Mouse (Mus musculus): Measurements from ENCODE around the gene Rps8. TPM values are rescaled to one million over a fixed set of nuclear protein-coding genes. Genes with fewer than 3 reads are reported as not detected.
A peak's percentile ranks its signal among the peaks of the same experiment; 100 is the strongest.

Rps8 gene
- total and polyA plus RNA-seq, 3 experiments, result 1,132 to 5,186 (median 1,156) TPM

- TF ChIP-seq GABPA (IDR thresholded peaks at IDR 0.05; ENCODE audit: low read depth, low read length), result no peak
- no peak for TF ChIP-seq TCF12 (IDR thresholded peaks at IDR 0.05; ENCODE audit: low read depth, low read length)
- TF ChIP-seq POLR2A (IDR thresholded peaks at IDR 0.05; ENCODE audit: control insufficient read depth in 1 of 2, insufficient read depth in 1 of 2, low read depth in 1 of 2, low read length in 2 of 2, poor library complexity in 1 of 2), result 0 out of 4 replicates have a peak, but pooled peaks of 1 of the 2 experiments have one; percentile 12
- TF ChIP-seq MEF2A (IDR thresholded peaks at IDR 0.05; ENCODE audit: extremely low read depth, insufficient replicate concordance, low read depth, low read length, poor library complexity, severe bottlenecking), result no peak
- TF ChIP-seq TBP (IDR thresholded peaks at IDR 0.05; ENCODE audit: low read depth, low read length), result no peak
- no peak for TF ChIP-seq ZNF384 (IDR thresholded peaks at IDR 0.05; ENCODE audit: low read depth, low read length)
- DNase-seq (ENCODE audit: low read depth, low spot score), result no peak
- peaks cover 0 to 18% of the 10 kb centered on the region in 2 experiments; a peak in 2 of 4 replicates for H3K4me1 ChIP-seq (ENCODE audit: control insufficient read depth in 1 of 2, insufficient read depth in 2 of 2, low read length in 2 of 2)
- H3K79me2 ChIP-seq (ENCODE audit: control insufficient read depth, insufficient read depth, low read length, poor library complexity), result peaks cover 19% of the 10 kb centered on the region
- no peaks in the 10 kb centered on the region for H3K9me3 ChIP-seq (replicated peaks; ENCODE audit: insufficient read depth, low read length)
- no peak overlapping the region for H3K27ac ChIP-seq (ENCODE audit: control insufficient read depth, low read depth, low read length)
- H3K36me3 ChIP-seq (ENCODE audit: control insufficient read depth in 1 of 2, insufficient read depth in 2 of 2, low read length in 2 of 2), result peaks cover 15 to 16% of the 10 kb centered on the region in 2 experiments
- no peaks in the 10 kb centered on the region for H3K27me3 ChIP-seq (ENCODE audit: control insufficient read depth in 1 of 2, insufficient read depth in 2 of 2, low read length in 2 of 2)
- H3K4me3 ChIP-seq (ENCODE audit: control insufficient read depth in 1 of 2, insufficient read depth in 1 of 2, low read depth in 2 of 2, low read length in 2 of 2), result no peak overlapping the region
- no peak overlapping the region for H3K9ac ChIP-seq (ENCODE audit: control insufficient read depth, low read depth, low read length, poor library complexity, severe bottlenecking)
These were observed 7.2 kb downstream of the Rps8 start for GRCm38 (mm10) chr4:117148815-117149214.

GRCm38 (mm10) chr4:117148047-117148713, 7.9 kb downstream of the Rps8 start:
- peaks cover 12% of the 10 kb centered on the region in 2 experiments for H3K36me3 ChIP-seq (ENCODE audit: control insufficient read depth in 1 of 2, insufficient read depth in 2 of 2, low read length in 2 of 2)
- DNase-seq (ENCODE audit: low read depth, low spot score), result peak; percentile 55
- no peak for TF ChIP-seq CHD2 (IDR thresholded peaks at IDR 0.05; ENCODE audit: low read length)
- no peak for TF ChIP-seq UBTF (IDR thresholded peaks at IDR 0.05; ENCODE audit: borderline replicate concordance, insufficient read depth, low read depth, low read length)
- peak in 1 of 2 experiments; percentile 35; a peak in 2 of 4 replicates for TF ChIP-seq POLR2A (IDR thresholded peaks at IDR 0.05; ENCODE audit: control insufficient read depth in 1 of 2, insufficient read depth in 1 of 2, low read depth in 1 of 2, low read length in 2 of 2, poor library complexity in 1 of 2)
- no peak for TF ChIP-seq MAZ (IDR thresholded peaks at IDR 0.05; ENCODE audit: low read depth, low read length)
- TF ChIP-seq POLR2AphosphoS5 (IDR thresholded peaks at IDR 0.05; ENCODE audit: borderline replicate concordance, low read depth, low read length), result peak; percentile 31; the same call in 1 of the 2 replicates
- TF ChIP-seq USF1 (IDR thresholded peaks at IDR 0.05; ENCODE audit: low read depth, low read length), result no peak

GRCm38 (mm10) chr4:117146176-117146575, 9.9 kb downstream of the Rps8 start:
- H3K4me3 ChIP-seq (ENCODE audit: control insufficient read depth in 1 of 2, insufficient read depth in 1 of 2, low read depth in 2 of 2, low read length in 2 of 2), result no peak overlapping the region

More at GRCm38 (mm10) chr4:117148047-117148713, 7.9 kb downstream of the Rps8 start:
- Histone ChIP-seq H3K9ac (ENCODE audit: control insufficient read depth, low read depth, low read length, poor library complexity, severe bottlenecking) (no peak overlapping the region), H3K4me1 (ENCODE audit: control insufficient read depth in 1 of 2, insufficient read depth in 2 of 2, low read length in 2 of 2) (peaks cover 0 to 11% of the 10 kb centered on the region in 2 experiments; a peak in 2 of 4 replicates), H3K27ac (ENCODE audit: control insufficient read depth, low read depth, low read length) (no peak overlapping the region), H3K4me3 (ENCODE audit: control insufficient read depth in 1 of 2, insufficient read depth in 1 of 2, low read depth in 2 of 2, low read length in 2 of 2) (no peak overlapping the region), H3K79me2 (ENCODE audit: control insufficient read depth, insufficient read depth, low read length, poor library complexity) (peaks cover 12% of the 10 kb centered on the region), H3K9me3 (replicated peaks; ENCODE audit: insufficient read depth, low read length) (no peaks in the 10 kb centered on the region), H3K27me3 (ENCODE audit: control insufficient read depth in 1 of 2, insufficient read depth in 2 of 2, low read length in 2 of 2) (no peaks in the 10 kb centered on the region)

More at GRCm38 (mm10) chr4:117146176-117146575, 9.9 kb downstream of the Rps8 start:
- no peaks in the 10 kb centered on the region for H3K4me1 ChIP-seq (ENCODE audit: control insufficient read depth in 1 of 2, insufficient read depth in 2 of 2, low read length in 2 of 2)
- H3K9ac ChIP-seq (ENCODE audit: control insufficient read depth, low read depth, low read length, poor library complexity, severe bottlenecking), result no peak overlapping the region
- no peaks in the 10 kb centered on the region for H3K27me3 ChIP-seq (ENCODE audit: control insufficient read depth in 1 of 2, insufficient read depth in 2 of 2, low read length in 2 of 2)
- no peak overlapping the region for H3K27ac ChIP-seq (ENCODE audit: control insufficient read depth, low read depth, low read length)
- H3K36me3 ChIP-seq (ENCODE audit: control insufficient read depth in 1 of 2, insufficient read depth in 2 of 2, low read length in 2 of 2), result peaks cover 0 to under 1% of the 10 kb centered on the region in 2 experiments; a peak in 1 of 4 replicates
- DNase-seq (ENCODE audit: low read depth, low spot score), result peak; percentile 93
- no peaks in the 10 kb centered on the region for H3K9me3 ChIP-seq (replicated peaks; ENCODE audit: insufficient read depth, low read length)
- TF ChIP-seq HCFC1 (IDR thresholded peaks at IDR 0.05; ENCODE audit: low read depth, low read length) (peak; percentile 43; the same call in 1 of the 2 replicates), MAX (IDR thresholded peaks at IDR 0.05; ENCODE audit: low read length) (no peak), TBP (IDR thresholded peaks at IDR 0.05; ENCODE audit: low read depth, low read length) (0 out of 2 replicates have a peak, but pooled peaks have one; percentile 45), KAT2A (conservative IDR thresholded peaks at IDR 0.05; ENCODE audit: low read depth, low read length) (no peak), SIN3A (IDR thresholded peaks at IDR 0.05; ENCODE audit: low read length) (no peak), ZC3H11A (IDR thresholded peaks at IDR 0.05; ENCODE audit: low read depth, low read length) (peak; percentile 47), SMC3 (IDR thresholded peaks at IDR 0.05; ENCODE audit: low read depth, low read length) (peak; percentile 78), MYC (IDR thresholded peaks at IDR 0.05; ENCODE audit: low read depth, low read length) (0 out of 2 replicates have a peak, but pooled peaks have one; percentile 13), POLR2A (IDR thresholded peaks at IDR 0.05; ENCODE audit: control insufficient read depth in 1 of 2, insufficient read depth in 1 of 2, low read depth in 1 of 2, low read length in 2 of 2, poor library complexity in 1 of 2) (peak in 1 of 2 experiments; percentile 22; a peak in 1 of 4 replicates), MXI1 (IDR thresholded peaks at IDR 0.05; ENCODE audit: low read depth, low read length) (no peak), RAD21 (IDR thresholded peaks at IDR 0.05; ENCODE audit: low read depth, low read length) (peak; percentile 72), EP300 (IDR thresholded peaks at IDR 0.05; ENCODE audit: low read depth in 1 of 2, low read length in 2 of 2) (no peak), CTCF (IDR thresholded peaks at IDR 0.05 in 2 of 3, conservative IDR thresholded peaks at IDR 0.05 in 1 of 3; ENCODE audit: control insufficient read depth in 1 of 3, insufficient read depth in 1 of 3, low read depth in 2 of 3, low read length in 3 of 3, poor library complexity in 1 of 3, severe bottlenecking in 1 of 3) (peak; percentile 89 to 100 (median 99))
- no peaks in the 10 kb centered on the region for H3K79me2 ChIP-seq (ENCODE audit: control insufficient read depth, insufficient read depth, low read length, poor library complexity)

Measured in MEL (cell line).